Mouse (Mus musculus) MEL (cell line): ENCODE measurements around the gene Tmem33. TPM values are rescaled to one million over a fixed set of nuclear protein-coding genes. Genes with fewer than 3 reads are reported as not detected.

Experiments
- DNase-seq: peaks from one replicate; pipeline ENCODE4 v3.0.0; 2011; ENCODE audit warnings: low read depth, low spot score
- H3K27ac ChIP-seq: 2 replicates; pipeline ENCODE4 v1.5.1; 2012; ENCODE audit warnings: low read depth, mild to moderate bottlenecking, control low read depth, low read length, moderate library complexity; ENCODE audit not compliant: control insufficient read depth
- H3K27me3 ChIP-seq, 2 experiments: fragments of 150-350 bp in 1 of 2; sonication (generic) in 1 of 2; 2 replicates each; pipeline ENCODE4 v1.6.1; 2012; ENCODE audit warnings: low read length in 2 of 2, mild to moderate bottlenecking in 2 of 2, improper control_type of control experiment in 1 of 2, moderate library complexity in 1 of 2; ENCODE audit not compliant: insufficient read depth in 2 of 2, control insufficient read depth in 1 of 2
- H3K36me3 ChIP-seq, 2 experiments: 2 replicates each; pipeline ENCODE4 v1.6.1; 2012 to 2014; ENCODE audit warnings: low read length in 2 of 2, improper control_type of control experiment in 1 of 2, inconsistent platforms in 1 of 2, mild to moderate bottlenecking in 1 of 2; ENCODE audit not compliant: insufficient read depth in 2 of 2, control insufficient read depth in 1 of 2
- H3K4me1 ChIP-seq, 2 experiments: fragments of 150-350 bp in 1 of 2; sonication (generic) in 1 of 2; 2 replicates each; pipeline ENCODE4 v1.6.1; 2012; ENCODE audit warnings: low read length in 2 of 2, improper control_type of control experiment in 1 of 2, mild to moderate bottlenecking in 1 of 2; ENCODE audit not compliant: insufficient read depth in 2 of 2, control insufficient read depth in 1 of 2
- H3K4me3 ChIP-seq, 2 experiments: fragments of 150-350 bp in 1 of 2; sonication (generic) in 1 of 2; 2 replicates each; pipeline ENCODE4 v1.5.1; 2012; ENCODE audit warnings: low read depth in 2 of 2, low read length in 2 of 2, mild to moderate bottlenecking in 2 of 2, moderate library complexity in 2 of 2, control low read depth in 1 of 2, improper control_type of control experiment in 1 of 2; ENCODE audit not compliant: control insufficient read depth in 1 of 2, insufficient read depth in 1 of 2
- H3K79me2 ChIP-seq: 2 replicates; pipeline ENCODE4 v1.6.1; 2012; ENCODE audit warnings: mild to moderate bottlenecking, low read length, moderate library complexity; ENCODE audit not compliant: control insufficient read depth, poor library complexity, insufficient read depth
- H3K9ac ChIP-seq: 2 replicates; pipeline ENCODE4 v1.6.1; 2012; ENCODE audit warnings: low read depth, mild to moderate bottlenecking, control low read depth, low read length, moderate library complexity; ENCODE audit not compliant: control insufficient read depth, poor library complexity, severe bottlenecking
- H3K9me3 ChIP-seq: fragments of 150-350 bp; sonication (generic); replicated peaks from 2 replicates; pipeline ENCODE4 v1.6.1; 2012; ENCODE audit warnings: mild to moderate bottlenecking, low read length, improper control_type of control experiment, moderate library complexity; ENCODE audit not compliant: insufficient read depth
- BHLHE40 ChIP-seq: IDR thresholded peaks from 2 replicates; pipeline ENCODE4 v1.6.1; 2012; ENCODE audit warnings: low read depth, mild to moderate bottlenecking, inconsistent platforms, low read length, improper control_type of control experiment, borderline replicate concordance
- CHD1 ChIP-seq: IDR thresholded peaks from 2 replicates; pipeline ENCODE4 v1.6.1; 2012; ENCODE audit warnings: low read depth, mild to moderate bottlenecking, inconsistent platforms, low read length, improper control_type of control experiment
- CHD2 ChIP-seq: IDR thresholded peaks from 2 replicates; pipeline ENCODE4 v1.6.1; 2011; ENCODE audit warnings: low read length, improper control_type of control experiment
- CTCF ChIP-seq, 3 experiments: IDR thresholded peaks in 2 of 3; conservative IDR thresholded peaks in 1 of 3; 2 replicates each; pipeline ENCODE4 v1.5.1; 2011 to 2012; ENCODE audit warnings: low read length in 3 of 3, low read depth in 2 of 3, mild to moderate bottlenecking in 2 of 3, improper control_type of control experiment in 1 of 3, inconsistent platforms in 1 of 3, mixed read lengths in 1 of 3, moderate library complexity in 1 of 3; ENCODE audit not compliant: control insufficient read depth in 1 of 3, insufficient read depth in 1 of 3, poor library complexity in 1 of 3, severe bottlenecking in 1 of 3
- E2F4 ChIP-seq: IDR thresholded peaks from 2 replicates; pipeline ENCODE4 v1.6.1; 2011; ENCODE audit warnings: low read depth, low read length, improper control_type of control experiment, borderline replicate concordance
- ELF1 ChIP-seq: IDR thresholded peaks from 2 replicates; pipeline ENCODE4 v1.6.1; 2014; ENCODE audit warnings: low read depth, mild to moderate bottlenecking, inconsistent platforms, low read length, improper control_type of control experiment, moderate library complexity
- EP300 ChIP-seq, 2 experiments: IDR thresholded peaks; 2 replicates each; pipeline ENCODE4 v1.6.1; 2011; ENCODE audit warnings: improper control_type of control experiment in 2 of 2, low read length in 2 of 2, low read depth in 1 of 2, mild to moderate bottlenecking in 1 of 2
- ETS1 ChIP-seq: IDR thresholded peaks from 2 replicates; pipeline ENCODE4 v1.6.1; 2012; ENCODE audit warnings: low read depth, mild to moderate bottlenecking, inconsistent platforms, low read length, improper control_type of control experiment, moderate library complexity
- GABPA ChIP-seq: IDR thresholded peaks from 2 replicates; pipeline ENCODE4 v1.6.1; 2012; ENCODE audit warnings: low read depth, mild to moderate bottlenecking, inconsistent platforms, low read length, improper control_type of control experiment, moderate library complexity
- GATA1 ChIP-seq: IDR thresholded peaks from 2 replicates; pipeline ENCODE4 v1.6.1; 2011; ENCODE audit warnings: low read depth, low read length, improper control_type of control experiment
- HCFC1 ChIP-seq: IDR thresholded peaks from 2 replicates; pipeline ENCODE4 v1.6.1; 2012; ENCODE audit warnings: low read depth, mild to moderate bottlenecking, inconsistent platforms, low read length, improper control_type of control experiment, moderate library complexity
- JUND ChIP-seq: IDR thresholded peaks from 2 replicates; pipeline ENCODE4 v1.6.1; 2011; ENCODE audit warnings: low read depth, mild to moderate bottlenecking, improper control_type of control experiment, low read length
- KAT2A ChIP-seq: conservative IDR thresholded peaks from 2 replicates; pipeline ENCODE4 v1.6.1; 2012; ENCODE audit warnings: low read depth, low read length, improper control_type of control experiment, inconsistent platforms
- MAX ChIP-seq: IDR thresholded peaks from 2 replicates; pipeline ENCODE4 v1.6.1; 2011; ENCODE audit warnings: low read length, improper control_type of control experiment
- MAZ ChIP-seq: IDR thresholded peaks from 2 replicates; pipeline ENCODE4 v1.6.1; 2012; ENCODE audit warnings: low read depth, mild to moderate bottlenecking, inconsistent platforms, low read length, improper control_type of control experiment
- MEF2A ChIP-seq: IDR thresholded peaks from 2 replicates; pipeline ENCODE4 v1.6.1; 2014; ENCODE audit warnings: low read depth, mild to moderate bottlenecking, inconsistent platforms, low read length, improper control_type of control experiment; ENCODE audit not compliant: poor library complexity, insufficient replicate concordance, severe bottlenecking; ENCODE audit errors: extremely low read depth
- MXI1 ChIP-seq: IDR thresholded peaks from 2 replicates; pipeline ENCODE4 v1.6.1; 2011; ENCODE audit warnings: mild to moderate bottlenecking, low read depth, low read length, improper control_type of control experiment
- MYB ChIP-seq: IDR thresholded peaks from 2 replicates; pipeline ENCODE4 v1.6.1; 2011; ENCODE audit warnings: mild to moderate bottlenecking, low read depth, low read length, improper control_type of control experiment
- MYC ChIP-seq: IDR thresholded peaks from 2 replicates; pipeline ENCODE4 v1.6.1; 2011; ENCODE audit warnings: low read depth, mild to moderate bottlenecking, low read length, improper control_type of control experiment, moderate library complexity
- NELFE ChIP-seq: IDR thresholded peaks from 2 replicates; pipeline ENCODE4 v1.6.1; 2011; ENCODE audit warnings: low read depth, low read length, improper control_type of control experiment
- NRF1 ChIP-seq: IDR thresholded peaks from 2 replicates; pipeline ENCODE4 v1.6.1; 2014; ENCODE audit warnings: low read depth, mild to moderate bottlenecking, inconsistent platforms, low read length, improper control_type of control experiment, moderate library complexity; ENCODE audit not compliant: poor library complexity, insufficient read depth, severe bottlenecking
- POLR2A ChIP-seq, 2 experiments: IDR thresholded peaks; 2 replicates each; pipeline ENCODE4 v1.6.1; 2011 to 2012; ENCODE audit warnings: low read length in 2 of 2, mild to moderate bottlenecking in 2 of 2, control low read depth in 1 of 2, improper control_type of control experiment in 1 of 2, low read depth in 1 of 2, moderate library complexity in 1 of 2; ENCODE audit not compliant: control insufficient read depth in 1 of 2, insufficient read depth in 1 of 2, poor library complexity in 1 of 2
- POLR2AphosphoS2 ChIP-seq: IDR thresholded peaks from 2 replicates; pipeline ENCODE4 v1.6.1; 2011; ENCODE audit warnings: low read length, improper control_type of control experiment
- POLR2AphosphoS5 ChIP-seq: IDR thresholded peaks from 2 replicates; pipeline ENCODE4 v1.6.1; 2012; ENCODE audit warnings: low read depth, borderline replicate concordance, mild to moderate bottlenecking, inconsistent platforms, low read length, moderate library complexity, mixed read lengths
- RAD21 ChIP-seq: IDR thresholded peaks from 2 replicates; pipeline ENCODE4 v1.6.1; 2011; ENCODE audit warnings: mild to moderate bottlenecking, low read depth, low read length, improper control_type of control experiment
- RCOR1 ChIP-seq: IDR thresholded peaks from 2 replicates; pipeline ENCODE4 v1.6.1; 2012; ENCODE audit warnings: low read depth, mild to moderate bottlenecking, inconsistent platforms, low read length, improper control_type of control experiment
- SIN3A ChIP-seq: IDR thresholded peaks from 2 replicates; pipeline ENCODE4 v1.6.1; 2012; ENCODE audit warnings: low read length, improper control_type of control experiment, inconsistent platforms
- SMC3 ChIP-seq: IDR thresholded peaks from 2 replicates; pipeline ENCODE4 v1.6.1; 2011; ENCODE audit warnings: low read depth, low read length, improper control_type of control experiment
- TAL1 ChIP-seq: IDR thresholded peaks from 2 replicates; pipeline ENCODE4 v1.6.1; 2012; ENCODE audit warnings: mild to moderate bottlenecking, inconsistent platforms, low read length, moderate library complexity, mixed read lengths
- TBP ChIP-seq: IDR thresholded peaks from 2 replicates; pipeline ENCODE4 v1.8.0; 2011; ENCODE audit warnings: low read depth, low read length, improper control_type of control experiment
- TCF12 ChIP-seq: IDR thresholded peaks from 2 replicates; pipeline ENCODE4 v1.6.1; 2014; ENCODE audit warnings: low read depth, mild to moderate bottlenecking, inconsistent platforms, low read length, improper control_type of control experiment, moderate library complexity
- UBTF ChIP-seq: IDR thresholded peaks from 2 replicates; pipeline ENCODE4 v1.6.1; 2012; ENCODE audit warnings: low read depth, mild to moderate bottlenecking, inconsistent platforms, low read length, improper control_type of control experiment, moderate library complexity, borderline replicate concordance; ENCODE audit not compliant: insufficient read depth
- USF1 ChIP-seq: IDR thresholded peaks from 2 replicates; pipeline ENCODE4 v1.6.1; 2014; ENCODE audit warnings: low read depth, mild to moderate bottlenecking, inconsistent platforms, low read length, improper control_type of control experiment, moderate library complexity
- USF2 ChIP-seq, 2 experiments: IDR thresholded peaks; 2 replicates each; pipeline ENCODE4 v1.6.1; 2011 to 2012; ENCODE audit warnings: improper control_type of control experiment in 2 of 2, low read length in 2 of 2, borderline replicate concordance in 1 of 2, inconsistent platforms in 1 of 2, low read depth in 1 of 2, mild to moderate bottlenecking in 1 of 2; ENCODE audit not compliant: insufficient read depth in 1 of 2
- ZKSCAN1 ChIP-seq: IDR thresholded peaks from 2 replicates; pipeline ENCODE4 v1.6.1; 2012; ENCODE audit warnings: low read depth, mild to moderate bottlenecking, inconsistent platforms, low read length, improper control_type of control experiment, moderate library complexity
- ZMIZ1 ChIP-seq: IDR thresholded peaks from 2 replicates; pipeline ENCODE4 v1.6.1; 2012; ENCODE audit warnings: low read depth, mild to moderate bottlenecking, inconsistent platforms, low read length, improper control_type of control experiment, moderate library complexity
- ZNF384 ChIP-seq: IDR thresholded peaks from 2 replicates; pipeline ENCODE4 v1.6.1; 2012; ENCODE audit warnings: low read depth, mild to moderate bottlenecking, inconsistent platforms, low read length, improper control_type of control experiment
- polyA plus RNA-seq, 2 experiments: library from polyadenylated mRNA; stranded (reverse) in 1 of 2; unstranded in 1 of 2; fragments of >175 nt in 1 of 2; fragments of >200 nt in 1 of 2; gene quantifications; 2 replicates each; pipeline versions ENCODE4 v1.2.1 to v1.2.4; 2012; ENCODE audit warnings: low replicate concordance in 2 of 2, low read depth in 1 of 2; ENCODE audit not compliant: insufficient read length in 2 of 2, insufficient read depth in 1 of 2, missing spikeins in 1 of 2
- total RNA-seq: library from RNA; depleted of rRNA; stranded (reverse); fragments of 300-350 nt; gene quantifications from 2 replicates; pipeline ENCODE4 v1.2.3, GENCODE M21; 2012

The Tmem33 gene
- total and polyA plus RNA-seq, 3 experiments, result 79.3 to 312 (median 89.8) TPM

GRCm38 (mm10) chr5:67301722-67302331 lies 41.5 kb downstream of the Tmem33 start:
- Histone ChIP-seq H3K79me2 (peaks cover under 1% of the 10 kb centered on the region; the same call in 1 of the 2 replicates), H3K36me3 (peaks cover 0 to 25% of the 10 kb centered on the region in 2 experiments; a peak in 2 of 4 replicates), H3K27ac (peak overlapping the region; percentile 93), H3K27me3 (no peaks in the 10 kb centered on the region), H3K9me3 (no peaks in the 10 kb centered on the region), H3K4me1 (peaks cover 9 to 19% of the 10 kb centered on the region in 2 experiments; a peak in 3 of 4 replicates), H3K4me3 (peak overlapping the region; percentile 23 to 25; a peak in 2 of 4 replicates), H3K9ac (peak overlapping the region; percentile 38; the same call in 1 of the 2 replicates)
- DNase-seq, result peak; percentile 74
- no peak for TF ChIP-seq NELFE
- no peak for TF ChIP-seq ZKSCAN1
- TF ChIP-seq ETS1, result 0 out of 2 replicates have a peak, but pooled peaks have one; percentile 68
- TF ChIP-seq UBTF, result no peak
- no peak for TF ChIP-seq POLR2AphosphoS2
- TF ChIP-seq GATA1, result peak; percentile 56
- no peak for TF ChIP-seq SIN3A
- TF ChIP-seq E2F4, result no peak
- no peak for TF ChIP-seq BHLHE40
- TF ChIP-seq NRF1, result no peak
- TF ChIP-seq USF1, result no peak
- TF ChIP-seq HCFC1, result no peak
- TF ChIP-seq POLR2A (IDR thresholded peaks at IDR 0.05; ENCODE audit: control insufficient read depth in 1 of 2, insufficient read depth in 1 of 2, low read depth in 1 of 2, low read length in 2 of 2, poor library complexity in 1 of 2), result no peak
- no peak for TF ChIP-seq MEF2A
- no peak for TF ChIP-seq POLR2AphosphoS5
- peak; percentile 33; the same call in 1 of the 2 replicates for TF ChIP-seq ELF1
- no peak for TF ChIP-seq SMC3
- TF ChIP-seq TCF12, result no peak; the same call in 1 of the 2 replicates
- TF ChIP-seq MYB, result no peak
- no peak for TF ChIP-seq USF2 (IDR thresholded peaks at IDR 0.05; ENCODE audit: borderline replicate concordance in 1 of 2, insufficient read depth in 1 of 2, low read depth in 1 of 2, low read length in 2 of 2)
- no peak for TF ChIP-seq MAX
- peak; percentile 30; the same call in 1 of the 2 replicates for TF ChIP-seq CHD2
- TF ChIP-seq TAL1, result no peak
- no peak for TF ChIP-seq RAD21
- TF ChIP-seq MXI1, result no peak
- TF ChIP-seq CTCF (IDR thresholded peaks at IDR 0.05 in 2 of 3, conservative IDR thresholded peaks at IDR 0.05 in 1 of 3; ENCODE audit: control insufficient read depth in 1 of 3, insufficient read depth in 1 of 3, low read depth in 2 of 3, low read length in 3 of 3, poor library complexity in 1 of 3, severe bottlenecking in 1 of 3), result no peak
- TF ChIP-seq MAZ, result no peak
- no peak for TF ChIP-seq ZMIZ1
- TF ChIP-seq RCOR1, result peak; percentile 88
- no peak for TF ChIP-seq KAT2A
- peak; percentile 32; the same call in 1 of the 2 replicates for TF ChIP-seq ZNF384
- no peak for TF ChIP-seq JUND
- TF ChIP-seq CHD1, result no peak
- TF ChIP-seq TBP, result no peak
- peak; percentile 65 to 75 for TF ChIP-seq EP300 (IDR thresholded peaks at IDR 0.05; ENCODE audit: low read depth in 1 of 2, low read length in 2 of 2)
- no peak for TF ChIP-seq MYC
- TF ChIP-seq GABPA, result no peak
